Comparison of ENCODE assay signal across 10 mouse cellular contexts in genomic region chr13:112063409-112064111, GRCm38 (mm10).
DNase-seq lines count a peak whose midpoint lies in the region; ATAC-seq and TF ChIP-seq lines count a peak whose summit lies in the region.
"Had no signal": no experiment of that assay in that cellular context is flagged by ENCODE, and none has a peak within 500 bp of the region (broad histone marks: within the 10 kb centered on the region; RNA-seq: fewer than 3 reads in every experiment).

No protein-coding gene starts in this region.

- CTCF ChIA-PET in Patski (lab: Charles Lee), result interaction anchor here (1.0 to 1.6 kb wide), 5 partner anchors 9 to 196 kb away, joined by 3 to 4 read pairs (median 3); no protein-coding TSS in a partner anchor

- TF ChIP-seq CTCF in Patski (IDR thresholded peaks at IDR 0.05), result no peak

- POLR2A ChIA-PET in Patski (lab: Charles Lee), result interaction anchor here (1.0 to 1.3 kb wide), 3 partner anchors 28 to 258 kb away, joined by 3 read pairs; no protein-coding TSS in a partner anchor

- H3K27me3 ChIP-seq in Patski, result no peaks in the 10 kb centered on the region

- DNase-seq in adrenal gland, postnatal 14 days, result peak; percentile 63
- DNase-seq in adrenal gland, adult 8-10 months, result no peak
- DNase-seq in Patski (ENCODE audit: low read depth, low spot score), result peak; percentile 71
- peak; percentile 12 to 43 for DNase-seq in thymus, adult 18-20 months
- DNase-seq in layer of hippocampus, adult 8-10 months (ENCODE audit: low spot score in 2 of 2), result no peak
- DNase-seq in right cerebral cortex, postnatal 14 days, result no peak
- no peak for DNase-seq in retina, postnatal 1 day
- DNase-seq: heart, adult 2 months; kidney, adult 2 months had no signal

- peak; percentile 60 for ATAC-seq in Patski
- peak; percentile 77 for ATAC-seq in granulocyte monocyte progenitor cell, adult 5-6 weeks (replicated peaks; ENCODE audit: poor library complexity, severe bottlenecking)

- in situ Hi-C loops in Patski (cut with MboI; ENCODE audit: low pct_unique_long_range_greater_than_20kb), result loop anchor here (5.0 kb wide), 1 partner anchor 36 kb away; no protein-coding TSS in a partner anchor

Comparison
In these comparisons a context has a peak if more than half of its experiments do, and no peak if none do; other contexts are left out.
1. DNase-seq: peak in adrenal gland, postnatal 14 days (single experiment), Patski (single experiment) and thymus, adult 18-20 months (2 of 2); none in adrenal gland, adult 8-10 months (single experiment), layer of hippocampus, adult 8-10 months (0 of 2), right cerebral cortex, postnatal 14 days (single experiment) and retina, postnatal 1 day (single experiment).